In the genomic region with DNA sequence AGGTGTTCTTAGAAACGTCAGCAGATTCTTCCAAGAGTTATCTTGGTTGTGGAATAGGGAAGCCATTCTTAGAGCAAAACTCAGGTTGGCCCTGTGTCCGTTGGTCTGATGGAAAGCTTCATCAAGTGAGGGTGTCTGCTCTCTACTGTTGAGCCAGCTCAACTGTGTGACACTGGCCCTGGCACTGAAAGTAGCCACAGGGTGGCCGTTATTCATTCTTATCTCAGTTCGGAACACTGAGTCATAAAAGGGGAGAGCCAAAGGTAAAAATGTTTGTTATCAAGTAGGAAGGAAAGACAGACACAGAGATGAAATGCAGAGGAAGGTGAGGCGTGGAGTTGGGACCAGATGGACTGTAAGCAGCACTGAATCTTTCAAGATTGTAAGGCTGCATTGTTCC, we compare ENCODE assay signal across 12 mouse cellular contexts.
DNase-seq lines count a peak whose midpoint lies in the region; ATAC-seq and TF ChIP-seq lines count a peak whose summit lies in the region.
"Had no signal": no experiment of that assay in that cellular context is flagged by ENCODE, and none has a peak within 500 bp of the region (broad histone marks: within the 10 kb centered on the region; RNA-seq: fewer than 3 reads in every experiment).

No protein-coding gene starts in this region.

- no peak overlapping the region for H3K4me3 ChIP-seq in kidney, embryonic 15.5 days (replicated peaks)
- no peak overlapping the region for H3K4me3 ChIP-seq in MEL (ENCODE audit: control insufficient read depth in 1 of 2, insufficient read depth in 1 of 2, low read depth in 2 of 2, low read length in 2 of 2)
- no peak overlapping the region for H3K4me3 ChIP-seq in limb, embryonic 13.5 days

- H3K4me2 ChIP-seq in kidney, embryonic 15.5 days, result no peak overlapping the region
- H3K4me2 ChIP-seq in limb, embryonic 13.5 days (replicated peaks), result no peak overlapping the region

- H3K4me1 ChIP-seq in kidney, embryonic 15.5 days, result peaks cover 58% of the 10 kb centered on the region
- peaks cover 6 to 15% of the 10 kb centered on the region in 2 experiments for H3K4me1 ChIP-seq in MEL (ENCODE audit: control insufficient read depth in 1 of 2, insufficient read depth in 2 of 2, low read length in 2 of 2)
- peaks cover 62% of the 10 kb centered on the region for H3K4me1 ChIP-seq in limb, embryonic 13.5 days

- TF ChIP-seq EP300 in MEL (IDR thresholded peaks at IDR 0.05; ENCODE audit: low read depth in 1 of 2, low read length in 2 of 2), result peak; percentile 84 to 88

- peak; percentile 44 to 60 for DNase-seq in adrenal gland, postnatal 36 days
- DNase-seq in adrenal gland, adult 8-10 months, result no peak
- DNase-seq in kidney, postnatal 4 days, result no peak
- DNase-seq in MEL (ENCODE audit: low read depth, low spot score), result peak; percentile 59
- no peak for DNase-seq in layer of hippocampus, postnatal 10 days (ENCODE audit: low spot score in 2 of 2)
- DNase-seq: B cell, adult 2 months; cerebellum, adult 11-12 months; kidney, adult 9 months; lung, adult 18-20 months had no signal

- H3K9me3 ChIP-seq in kidney, embryonic 15.5 days (replicated peaks), result no peaks in the 10 kb centered on the region
- no peaks in the 10 kb centered on the region for H3K9me3 ChIP-seq in MEL (replicated peaks; ENCODE audit: insufficient read depth, low read length)
- H3K9me3 ChIP-seq in limb, embryonic 13.5 days, result no peaks in the 10 kb centered on the region

- no peak for TF ChIP-seq RAD21 in MEL (IDR thresholded peaks at IDR 0.05; ENCODE audit: low read depth, low read length)

- TF ChIP-seq POLR2A in MEL (IDR thresholded peaks at IDR 0.05; ENCODE audit: control insufficient read depth in 1 of 2, insufficient read depth in 1 of 2, low read depth in 1 of 2, low read length in 2 of 2, poor library complexity in 1 of 2), result no peak

- no peaks in the 10 kb centered on the region for H3K79me2 ChIP-seq in MEL (ENCODE audit: control insufficient read depth, insufficient read depth, low read length, poor library complexity)

- no peak for ATAC-seq in kidney, embryonic 15.5 days (replicated peaks; ENCODE audit: low FRiP score)
- no peak for ATAC-seq in limb, embryonic 13.5 days (ENCODE audit: low FRiP score, low read depth)
- no peak for ATAC-seq in erythroblast, adult 5-6 weeks (replicated peaks; ENCODE audit: low FRiP score, poor library complexity, severe bottlenecking)

- no peak for TF ChIP-seq CTCF in MEL (IDR thresholded peaks at IDR 0.05 in 2 of 3, conservative IDR thresholded peaks at IDR 0.05 in 1 of 3; ENCODE audit: control insufficient read depth in 1 of 3, insufficient read depth in 1 of 3, low read depth in 2 of 3, low read length in 3 of 3, poor library complexity in 1 of 3, severe bottlenecking in 1 of 3)

- WGBS in kidney, embryonic 15.5 days, result 75% methylated on average over 5 of the region's 5 CpGs
- 63% methylated on average over 5 of the region's 5 CpGs for WGBS in limb, embryonic 13.5 days

- H3K27me3 ChIP-seq in kidney, embryonic 15.5 days, result no peaks in the 10 kb centered on the region
- no peaks in the 10 kb centered on the region for H3K27me3 ChIP-seq in MEL (ENCODE audit: control insufficient read depth in 1 of 2, insufficient read depth in 2 of 2, low read length in 2 of 2)
- H3K27me3 ChIP-seq in limb, embryonic 13.5 days, result no peaks in the 10 kb centered on the region

- no peak overlapping the region for H3K9ac ChIP-seq in kidney, embryonic 15.5 days
- no peak overlapping the region for H3K9ac ChIP-seq in MEL (ENCODE audit: control insufficient read depth, low read depth, low read length, poor library complexity, severe bottlenecking)
- H3K9ac ChIP-seq in limb, embryonic 13.5 days, result no peak overlapping the region

- no peaks in the 10 kb centered on the region for H3K36me3 ChIP-seq in kidney, embryonic 15.5 days
- H3K36me3 ChIP-seq in MEL (ENCODE audit: control insufficient read depth in 1 of 2, insufficient read depth in 2 of 2, low read length in 2 of 2), result peaks cover 0 to 8% of the 10 kb centered on the region in 2 experiments; a peak in 2 of 4 replicates
- H3K36me3 ChIP-seq in limb, embryonic 13.5 days, result no peaks in the 10 kb centered on the region

- H3K27ac ChIP-seq in kidney, embryonic 15.5 days, result peak overlapping the region; percentile 85
- H3K27ac ChIP-seq in MEL (ENCODE audit: control insufficient read depth, low read depth, low read length), result peak overlapping the region; percentile 58
- H3K27ac ChIP-seq in limb, embryonic 13.5 days, result peak overlapping the region; percentile 87; the same call in 1 of the 2 replicates

TF ChIP-seq in MEL, 35 proteins besides CTCF, POLR2A, EP300 and RAD21:
- TF ChIP-seq MYC (IDR thresholded peaks at IDR 0.05; ENCODE audit: low read depth, low read length), result no peak
- no peak for TF ChIP-seq JUND (IDR thresholded peaks at IDR 0.05; ENCODE audit: low read depth, low read length)
- TF ChIP-seq TCF12 (IDR thresholded peaks at IDR 0.05; ENCODE audit: low read depth, low read length), result peak; percentile 46; the same call in 1 of the 2 replicates
- no peak for TF ChIP-seq GABPA (IDR thresholded peaks at IDR 0.05; ENCODE audit: low read depth, low read length)
- TF ChIP-seq ETS1 (IDR thresholded peaks at IDR 0.05; ENCODE audit: low read depth, low read length), result 0 out of 2 replicates have a peak, but pooled peaks have one; percentile 40
- TF ChIP-seq GATA1 (IDR thresholded peaks at IDR 0.05; ENCODE audit: low read depth, low read length), result peak; percentile 69
- no peak for TF ChIP-seq ZNF384 (IDR thresholded peaks at IDR 0.05; ENCODE audit: low read depth, low read length)
- TF ChIP-seq RCOR1 (IDR thresholded peaks at IDR 0.05; ENCODE audit: low read depth, low read length), result peak; percentile 43; the same call in 1 of the 2 replicates
- TF ChIP-seq MYB (IDR thresholded peaks at IDR 0.05; ENCODE audit: low read depth, low read length), result peak; percentile 88

Comparison
In these comparisons a context has a peak if more than half of its experiments do, and no peak if none do; other contexts are left out.
1. DNase-seq: peak in adrenal gland, postnatal 36 days (2 of 2) and MEL (single experiment); none in adrenal gland, adult 8-10 months (single experiment), kidney, postnatal 4 days (0 of 2) and layer of hippocampus, postnatal 10 days (0 of 2).
2. Peak in every context shown above with its lines, with median percentiles within 50 percentile points of each other: H3K27ac ChIP-seq.